Mouse (Mus musculus): ENCODE measurements at regions not wholly inside any gene's neighbourhood (a gene's known extent, or its start where the extent isn't known, plus 50 kb on each side); places are given as distances from the start of the nearest gene placed in this dataset.
"Not testable (repeated sequence)": the region's sequence is repeated elsewhere in the genome, so short reads cannot be mapped to it uniquely, and the experiment has no call there.

DNA sequence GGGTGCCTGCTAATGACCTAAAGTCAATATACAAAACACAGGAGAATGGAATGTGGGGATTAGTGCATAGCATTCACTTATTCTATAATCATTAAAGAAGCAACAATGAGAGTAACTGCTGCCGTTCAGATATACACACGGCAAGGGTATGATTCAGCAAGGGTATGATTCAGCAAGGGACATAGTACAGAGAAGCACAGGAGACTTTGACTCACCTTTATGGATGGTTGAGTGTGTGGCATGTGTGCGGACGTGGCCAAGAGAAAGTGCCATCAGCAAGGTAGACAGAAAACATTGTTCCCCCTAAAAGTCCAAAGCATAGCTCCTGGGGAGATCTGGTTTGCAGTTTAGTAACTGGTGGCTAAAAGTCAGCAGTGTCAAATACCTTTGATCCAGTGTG lies 547.4 kb downstream of the Nyap2 start:
- DNase-seq: no peak
- intact Hi-C loops (cut with DNase I): no loop called here

DNA sequence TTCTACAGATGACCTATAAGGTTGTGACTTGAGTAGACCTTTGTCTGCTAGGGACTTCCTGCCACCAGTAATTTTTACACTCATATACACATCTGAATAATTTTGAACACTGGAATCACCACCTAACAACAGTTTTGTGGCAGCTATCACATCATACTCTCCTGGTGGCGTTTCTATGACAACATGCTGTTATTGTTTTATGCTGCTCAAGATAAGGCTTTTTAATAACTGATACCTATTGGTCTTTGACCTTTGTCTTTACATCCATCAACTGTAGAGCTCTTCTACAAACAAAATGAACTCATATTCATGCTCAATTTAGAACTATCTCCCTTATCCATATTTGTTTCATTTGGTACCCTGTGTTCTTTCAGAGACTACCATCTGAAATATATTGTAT lies 556.0 kb downstream of the Nyap2 start:
- intact Hi-C loops (cut with DNase I): no loop called here
- DNase-seq: no peak

DNA sequence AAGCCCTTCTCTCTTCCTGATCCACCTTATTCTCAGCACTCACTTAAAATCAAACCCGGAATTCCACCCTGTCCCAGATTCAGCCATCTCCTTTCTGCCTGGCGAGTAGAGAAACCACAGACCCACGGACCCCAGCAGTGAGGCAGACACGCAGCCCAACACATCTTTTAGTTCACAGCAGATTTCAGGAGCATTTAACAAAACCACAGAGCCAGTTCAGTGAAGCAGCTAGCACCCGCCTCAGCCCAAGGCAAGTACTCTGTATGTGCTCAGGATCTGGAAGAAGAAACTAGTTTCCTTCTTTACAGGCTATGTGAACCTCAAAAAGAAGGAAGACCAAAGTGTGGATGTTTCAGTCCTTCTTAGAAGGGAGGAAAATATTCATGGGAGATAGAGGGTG lies 560.6 kb downstream of the Nyap2 start:
- intact Hi-C loops (cut with DNase I): no loop called here
- DNase-seq: no peak

DNA sequence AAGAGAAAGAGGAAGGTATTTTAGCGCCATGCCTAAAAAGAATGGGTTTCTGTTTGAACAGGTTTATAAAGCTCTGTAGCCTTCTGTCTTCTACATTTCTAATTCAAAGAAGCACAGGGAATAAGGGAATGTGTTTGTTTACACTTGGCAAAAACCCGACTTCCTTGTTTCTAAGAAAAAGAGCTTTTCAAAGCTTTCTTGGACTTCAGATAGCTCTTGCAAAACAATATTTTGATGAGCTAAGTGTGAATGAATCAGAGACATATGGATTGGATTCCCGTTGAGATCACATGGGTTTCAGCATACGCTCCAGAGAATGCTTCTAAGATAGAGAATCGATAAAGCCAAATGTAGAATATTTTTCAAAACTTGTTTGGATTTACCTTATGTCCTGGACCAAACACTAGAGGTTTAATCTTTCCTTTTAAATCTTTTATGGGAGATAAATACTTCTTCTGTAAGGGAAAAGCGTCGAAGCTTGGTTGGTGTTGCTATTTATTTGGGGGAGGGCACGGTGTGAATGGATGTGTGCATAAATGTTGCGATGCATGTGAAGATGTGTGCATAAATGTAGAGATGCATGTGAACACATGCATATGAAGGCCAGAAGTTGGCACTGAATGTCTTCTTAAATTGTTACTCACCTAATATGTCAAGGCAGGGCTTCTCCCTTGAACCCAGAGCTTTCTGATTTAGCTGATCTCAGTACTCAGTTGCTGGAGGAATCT lies 576.4 kb downstream of the Nyap2 start:
- no peak for DNase-seq

DNA sequence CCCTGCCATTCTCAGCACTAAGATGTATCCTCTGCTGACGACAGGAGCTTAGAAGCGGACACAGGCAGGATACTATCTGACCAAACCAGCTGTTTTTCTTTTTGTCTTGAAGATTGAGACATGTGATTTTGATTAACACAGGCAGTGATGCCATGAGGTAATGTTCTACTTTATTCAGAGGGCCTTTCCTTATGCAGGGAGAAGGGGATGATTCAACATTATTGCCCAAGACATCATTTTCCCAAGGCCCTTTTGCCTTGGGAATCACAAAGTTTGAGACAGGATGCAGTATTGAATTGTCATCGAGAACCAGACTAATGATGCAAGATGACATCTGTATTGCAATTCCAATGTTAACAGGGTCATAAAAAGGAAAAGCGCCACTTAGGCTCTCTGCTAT lies 571.7 kb upstream of the Gm9747 start:
- intact Hi-C loops (cut with DNase I): no loop called here
- DNase-seq: no peak

More for the DNA sequence above, 576.4 kb downstream of the Nyap2 start:
- intact Hi-C loops (cut with DNase I): no loop called here

DNA sequence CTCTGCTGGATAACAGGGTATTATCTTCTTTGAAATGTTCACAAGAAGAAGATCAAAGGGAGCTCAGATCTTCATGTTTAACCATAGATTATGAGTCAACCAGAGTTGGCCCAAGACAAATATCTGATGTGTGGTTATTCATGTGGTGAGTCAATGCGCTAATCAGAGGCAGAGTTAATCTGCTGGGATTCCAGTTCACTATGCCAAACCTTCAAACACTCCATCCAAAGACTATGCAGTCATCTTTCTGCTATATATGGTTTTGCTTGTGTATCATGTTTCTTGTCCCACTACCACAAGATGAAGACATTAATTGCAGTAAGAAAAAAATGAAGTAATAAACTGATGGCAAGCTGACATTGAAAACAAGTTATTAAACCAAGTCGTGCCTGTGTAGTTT lies 561.8 kb upstream of the Gm9747 start:
- DNase-seq: no peak
- intact Hi-C loops (cut with DNase I): no loop called here

DNA sequence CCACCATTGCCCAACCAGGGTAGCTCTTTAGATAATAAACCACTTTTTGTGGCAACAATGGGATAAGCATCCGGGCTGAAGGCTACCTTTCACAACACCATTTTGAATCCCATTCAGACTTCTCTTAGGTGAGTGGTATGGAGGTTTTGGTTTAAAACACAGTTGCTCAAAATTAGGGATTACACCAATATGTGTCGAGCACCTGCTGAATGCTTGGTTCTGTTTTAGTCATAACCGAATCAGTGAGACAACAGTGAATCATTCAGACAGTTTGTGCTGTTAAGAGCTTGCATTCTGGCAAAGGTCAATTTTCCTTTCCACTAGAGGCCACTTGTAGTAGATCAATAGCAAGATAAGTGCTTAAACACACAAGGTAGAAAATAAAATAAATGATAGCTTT lies 561.2 kb upstream of the Gm9747 start:
- DNase-seq: no peak
- intact Hi-C loops (cut with DNase I): no loop called here

DNA sequence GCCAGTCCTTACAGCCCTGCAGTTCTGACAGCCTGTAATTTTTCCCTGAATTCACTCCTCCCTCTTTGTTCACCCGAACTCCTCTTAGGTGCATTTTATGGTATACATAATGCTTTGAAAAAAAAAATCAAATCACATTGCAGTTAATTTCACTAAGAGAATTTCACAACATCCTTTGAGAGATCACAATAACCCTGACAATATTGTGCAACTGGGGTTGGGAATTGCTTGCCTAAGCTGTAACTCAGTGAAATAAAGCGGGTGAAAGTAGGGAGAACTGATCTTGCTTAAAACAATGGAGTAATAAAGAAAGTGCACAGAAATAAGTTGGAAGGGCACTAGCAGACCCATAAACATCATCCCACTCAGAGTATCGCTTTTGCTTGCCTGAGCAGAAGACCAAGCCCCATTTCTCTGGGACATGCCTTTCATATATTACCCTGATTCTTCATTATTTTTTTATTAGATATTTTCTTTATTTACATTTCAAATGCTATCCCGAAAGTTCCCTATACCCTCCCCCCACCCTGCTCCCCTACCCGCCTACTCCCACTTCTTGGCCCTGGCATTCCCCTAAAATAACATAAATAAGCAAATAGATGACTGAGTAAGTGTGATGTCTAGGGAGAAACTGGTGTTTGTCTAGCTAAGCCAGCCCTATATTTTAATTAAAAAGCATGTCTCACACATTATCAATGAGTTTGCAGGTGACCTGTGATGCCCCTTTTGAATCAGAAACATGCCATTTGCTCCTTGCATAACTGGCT lies 557.2 kb upstream of the Gm9747 start:
- intact Hi-C loops (cut with DNase I): no loop called here
- DNase-seq: no peak

DNA sequence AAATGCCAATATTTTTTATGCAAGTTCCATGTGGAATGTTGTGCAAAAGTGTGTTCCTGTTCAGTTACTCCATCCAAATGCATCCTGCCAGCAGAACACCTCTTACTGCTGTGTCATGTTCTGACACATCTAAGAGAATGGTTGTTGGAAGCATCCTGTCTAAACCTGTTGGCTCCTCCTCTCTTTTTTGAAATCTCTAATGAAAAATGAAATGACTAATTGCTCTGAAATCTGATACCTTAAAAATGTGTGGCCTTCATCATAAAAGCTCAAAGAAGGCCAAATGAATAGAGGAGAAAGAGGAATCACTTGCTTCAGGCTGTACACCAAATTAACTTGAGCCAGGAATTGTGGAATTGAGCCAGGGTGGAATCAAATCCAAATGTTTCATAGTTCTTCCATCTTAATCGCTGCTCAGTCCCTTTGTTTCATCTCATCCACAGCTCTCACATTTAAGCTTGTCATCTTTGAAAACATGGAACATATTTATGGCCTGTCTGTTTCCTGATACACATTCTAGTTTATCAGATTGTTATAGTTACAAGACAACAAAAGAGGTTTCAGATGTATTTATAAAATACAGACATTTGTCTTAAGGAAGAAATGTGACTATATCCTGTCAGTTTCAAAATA lies 555.0 kb upstream of the Gm9747 start:
- intact Hi-C loops (cut with DNase I): no loop called here
- no peak for DNase-seq

DNA sequence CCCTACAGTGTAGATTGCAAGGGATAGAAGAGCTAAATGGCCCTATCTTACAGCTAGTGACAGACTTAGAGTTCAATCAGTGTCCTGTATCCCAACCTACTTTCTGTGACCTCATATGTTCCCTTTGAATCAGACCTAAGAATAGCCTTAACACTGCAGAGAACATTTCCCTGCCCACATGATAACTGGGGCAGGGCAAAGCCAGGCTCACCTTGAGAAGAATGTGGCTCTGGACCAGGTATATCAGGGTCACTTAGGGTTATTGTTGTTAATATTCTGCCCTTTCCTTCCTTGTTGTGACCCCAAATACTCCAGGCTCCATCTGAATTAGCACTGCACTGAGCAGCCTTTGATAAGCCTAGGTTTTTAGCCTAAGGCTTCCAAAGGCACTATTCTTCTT lies 536.8 kb upstream of the Gm9747 start:
- no peak for DNase-seq

DNA sequence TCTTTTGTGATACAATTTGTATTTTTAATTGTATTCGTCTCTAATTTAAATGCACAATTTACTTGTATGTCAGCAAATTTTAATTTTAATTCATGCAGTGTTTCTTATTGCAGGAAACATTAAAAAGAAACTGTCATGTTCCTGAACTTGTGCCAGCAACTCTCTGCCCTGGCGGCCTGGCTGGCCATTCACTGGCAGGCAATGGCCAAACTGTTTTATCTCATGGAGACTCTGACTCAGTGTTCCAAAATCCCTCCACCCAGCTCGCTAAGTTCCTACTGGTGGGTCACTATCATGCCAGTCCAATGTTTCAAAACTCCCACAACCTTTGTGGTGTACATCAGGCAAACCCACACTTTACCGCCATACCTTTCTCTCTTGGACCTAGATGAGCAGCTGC lies 523.7 kb upstream of the Gm9747 start:
- DNase-seq: no peak
- intact Hi-C loops (cut with DNase I): no loop called here

More for the DNA sequence above, 536.8 kb upstream of the Gm9747 start:
- intact Hi-C loops (cut with DNase I): no loop called here

DNA sequence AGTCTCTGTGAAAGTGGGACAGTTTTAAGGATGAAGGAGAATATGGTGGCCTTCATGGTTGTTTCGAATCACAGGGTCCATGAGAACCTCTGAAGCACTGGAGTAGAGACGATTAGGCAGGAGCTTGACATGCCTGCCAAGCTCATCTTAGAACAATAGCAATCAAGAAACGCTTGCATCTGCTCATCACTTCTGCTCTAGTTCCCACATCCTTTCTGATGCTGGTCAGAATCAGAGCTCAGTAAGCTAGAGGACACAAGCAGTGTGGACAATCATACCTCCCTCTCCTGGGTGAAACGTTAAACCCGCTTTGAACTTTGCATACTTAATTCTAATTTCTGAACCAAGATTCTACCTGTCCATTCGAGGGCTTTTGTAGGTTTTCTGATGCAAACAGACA lies 515.8 kb upstream of the Gm9747 start:
- no peak for DNase-seq
- intact Hi-C loops (cut with DNase I): no loop called here

DNA sequence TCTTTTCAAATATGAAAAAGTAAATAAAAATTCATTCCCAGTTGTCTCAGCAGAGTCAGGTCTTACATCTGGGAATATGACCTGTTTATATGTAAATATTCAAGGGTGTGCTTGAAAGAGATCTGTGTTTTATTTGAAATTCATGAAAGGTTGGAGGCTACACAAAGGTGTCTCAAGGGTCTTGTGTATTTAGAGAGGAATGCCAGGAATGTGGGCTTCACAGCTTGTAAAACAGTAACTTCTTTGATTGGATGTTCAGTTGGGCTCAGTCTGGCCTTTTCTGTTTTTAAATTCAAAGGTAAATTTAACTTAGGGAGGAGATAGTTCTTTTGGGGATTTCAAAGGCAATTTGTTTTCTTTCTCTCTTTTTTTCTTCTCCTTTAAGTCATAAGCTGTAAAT lies 514.7 kb upstream of the Gm9747 start:
- DNase-seq: no peak
- intact Hi-C loops (cut with DNase I): no loop called here

DNA sequence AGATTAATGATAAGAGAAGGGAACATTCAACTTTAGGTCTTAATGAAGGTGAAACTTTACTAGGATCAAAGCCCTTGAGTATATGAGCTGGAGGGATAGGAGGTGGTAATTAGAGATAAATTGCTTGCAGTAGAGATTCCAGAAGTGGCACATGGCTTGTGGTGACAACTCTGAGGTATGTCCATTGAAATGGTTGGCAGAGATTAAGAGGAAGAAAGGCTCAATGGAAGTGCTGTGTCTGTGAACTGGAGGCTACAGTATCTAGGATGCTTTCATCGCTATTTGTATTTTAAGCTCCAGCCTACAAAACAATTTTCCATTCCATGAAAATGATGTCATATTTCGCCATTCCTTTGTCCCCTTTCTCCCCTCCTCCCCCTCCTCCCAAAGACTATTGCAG lies 508.1 kb upstream of the Gm9747 start:
- no peak for DNase-seq
- intact Hi-C loops (cut with DNase I): no loop called here

DNA sequence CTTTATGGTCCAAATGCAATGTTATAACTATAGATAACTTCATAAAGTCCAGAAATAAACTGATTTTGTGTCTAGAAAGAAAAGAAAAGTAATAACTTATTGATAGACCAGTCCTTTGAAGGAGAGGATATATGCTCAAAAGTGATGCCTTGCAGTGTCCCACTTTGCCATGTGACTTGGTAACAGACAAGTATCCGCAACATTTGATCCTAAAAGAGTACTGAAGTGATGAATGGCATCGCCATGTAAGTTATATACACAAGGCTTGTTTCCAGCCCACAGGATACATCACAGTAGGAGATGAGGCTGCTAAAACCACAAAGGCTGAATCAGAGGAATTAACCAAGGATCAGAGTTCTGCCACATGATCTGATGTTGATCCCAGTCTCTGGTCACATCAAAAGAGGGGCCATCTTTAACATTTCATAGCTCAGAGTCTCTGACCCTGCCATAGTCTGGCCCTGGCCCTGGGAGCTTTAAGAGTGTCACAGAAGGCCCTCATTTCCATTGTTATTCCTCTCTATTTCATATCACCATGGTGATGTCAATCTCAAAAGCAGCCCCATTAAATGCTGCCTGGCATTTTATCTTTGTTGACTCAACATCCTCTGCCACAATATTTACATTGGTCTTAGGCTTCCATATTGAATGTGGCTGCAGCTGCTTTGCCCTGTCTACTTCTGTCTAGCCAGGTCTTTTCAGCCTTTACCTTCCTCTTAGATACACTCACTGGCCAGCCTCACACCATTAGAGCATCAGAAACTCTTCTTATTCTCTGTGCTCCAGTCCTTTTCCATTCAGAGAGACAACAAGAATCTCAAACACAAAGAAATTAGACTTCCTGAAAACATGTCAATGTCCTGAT lies 506.4 kb upstream of the Gm9747 start:
- intact Hi-C loops (cut with DNase I): no loop called here
- DNase-seq: no peak

DNA sequence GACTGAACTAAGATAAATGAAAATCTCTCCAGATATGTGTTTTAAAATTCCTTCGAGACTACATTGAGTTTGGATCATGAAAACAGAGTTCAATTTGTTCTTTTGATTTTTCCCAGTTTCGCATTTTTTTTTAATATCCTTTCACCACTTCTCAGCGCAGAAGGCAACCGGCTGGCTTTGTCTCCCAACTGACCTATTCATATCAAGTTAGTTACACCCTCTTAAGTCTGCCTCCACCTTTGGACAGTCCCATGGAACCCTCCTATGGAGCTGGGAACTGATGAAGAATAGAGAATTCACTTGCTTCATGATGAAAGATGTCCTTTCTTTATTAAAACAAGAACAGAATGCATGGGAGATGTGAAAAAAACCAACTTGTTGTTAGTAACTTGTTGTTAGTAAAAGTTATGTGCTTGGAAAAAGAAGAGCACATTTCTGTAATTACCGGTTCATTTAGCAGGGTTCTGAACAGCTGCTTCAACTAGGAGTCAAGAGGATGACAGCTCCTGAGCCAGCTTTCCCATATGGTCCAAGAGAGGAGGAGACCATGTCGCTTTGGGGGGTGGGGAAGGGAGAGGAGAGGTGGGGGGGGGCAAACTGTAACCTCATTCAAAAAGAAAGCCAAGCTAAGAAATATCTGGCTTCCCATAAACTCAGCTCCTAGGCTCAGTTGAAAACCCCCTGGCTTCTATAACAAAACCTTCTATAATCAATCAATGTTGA lies 495.6 kb upstream of the Gm9747 start:
- intact Hi-C loops (cut with DNase I): no loop called here
- DNase-seq: no peak

DNA sequence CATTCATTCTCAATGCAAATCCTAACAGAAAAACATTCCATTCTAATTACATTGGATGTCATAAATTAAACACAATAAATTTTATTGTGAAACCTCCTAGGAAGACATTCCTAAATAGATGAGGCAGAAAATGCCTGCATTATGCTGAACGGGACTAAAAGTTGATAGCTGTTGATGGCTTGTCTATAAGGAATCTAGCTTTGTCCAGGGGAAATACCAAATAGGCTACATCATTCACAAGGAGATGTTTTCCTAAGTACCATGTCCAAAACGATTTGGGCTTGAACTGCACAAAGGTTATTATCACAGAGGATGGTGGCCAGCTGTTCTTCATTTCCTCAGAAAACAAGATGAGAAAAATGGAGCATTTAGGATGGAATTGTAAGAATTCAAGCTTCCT lies 494.5 kb upstream of the Gm9747 start:
- no peak for DNase-seq
- intact Hi-C loops (cut with DNase I): no loop called here

DNA sequence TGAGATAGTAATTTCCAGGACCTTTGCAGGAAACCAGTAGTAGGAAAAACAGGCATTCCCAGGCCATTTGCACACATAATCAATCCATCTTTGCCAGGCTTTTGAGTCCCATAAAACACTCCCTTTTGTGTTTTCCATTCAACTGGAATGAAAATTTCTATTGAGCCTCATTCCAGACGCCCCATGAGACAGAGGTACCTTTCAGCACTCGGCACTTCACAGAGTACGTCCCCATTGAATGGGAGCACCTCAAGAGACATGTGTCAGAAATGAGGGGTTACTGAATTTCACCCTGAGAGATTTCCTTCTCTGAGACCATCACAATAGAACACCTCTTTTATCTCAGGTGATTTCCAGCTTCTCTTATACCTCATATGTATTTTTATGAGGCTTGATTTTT lies 493.5 kb upstream of the Gm9747 start:
- DNase-seq: no peak

DNA sequence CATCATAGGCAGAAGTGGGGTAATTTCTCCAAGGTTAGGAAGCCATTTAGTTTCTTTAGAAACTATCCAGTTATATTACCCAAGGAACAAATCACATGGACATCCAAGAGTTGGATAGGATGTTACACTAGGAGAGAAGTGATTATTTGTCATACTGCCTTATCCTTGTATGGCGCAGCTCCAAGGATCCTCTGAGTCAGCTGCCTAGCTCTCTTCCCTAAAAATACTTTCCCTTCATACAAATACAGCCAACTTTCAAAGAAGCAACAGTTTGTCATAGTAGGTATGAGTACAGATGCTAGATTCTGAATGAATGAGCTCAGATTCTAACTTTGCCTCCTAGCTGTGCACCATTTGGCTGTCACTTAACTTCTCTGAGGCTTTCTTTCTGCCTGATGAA lies 492.9 kb upstream of the Gm9747 start:
- DNase-seq: peak in 1 of 2 experiments; percentile 25
- intact Hi-C loops (cut with DNase I): no loop called here

More for the DNA sequence above, 493.5 kb upstream of the Gm9747 start:
- intact Hi-C loops (cut with DNase I): no loop called here

DNA sequence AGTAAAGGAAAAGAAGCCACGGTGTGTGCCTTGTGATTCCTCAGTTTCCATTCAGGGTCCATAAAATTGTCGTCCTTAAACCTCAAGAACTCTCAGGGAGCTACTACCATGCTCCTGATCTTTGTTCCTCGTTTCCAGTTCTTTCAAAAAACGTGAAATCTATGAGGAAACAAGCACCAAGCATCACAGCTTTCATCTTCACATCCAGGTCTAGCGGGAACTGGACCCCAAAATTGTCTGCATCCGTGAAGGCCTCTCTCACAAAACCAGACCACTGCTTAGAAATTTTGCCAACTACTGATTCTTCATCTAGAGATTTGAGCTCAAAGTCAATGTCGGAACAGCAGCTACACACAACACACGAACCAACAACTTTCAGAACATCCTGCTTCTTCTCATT lies 491.0 kb upstream of the Gm9747 start:
- DNase-seq; intact Hi-C loops (cut with DNase I): not testable (repeated sequence)

Data from gastrocnemius, postnatal 36 days (tissue).